Mouse (Mus musculus) left cerebral cortex, adult 9 months (tissue): ENCODE measurements around the gene Chchd3.

Experiments
- DNase-seq, 2 experiments: peaks; one replicate each; pipeline ENCODE4 v3.0.0; 2022; ENCODE audit warnings: low spot score in 2 of 2

Gene Chchd3

GRCm38 (mm10) chr6:32935576-32935975, 124.5 kb downstream of the Chchd3 start:
- no peak for DNase-seq

GRCm38 (mm10) chr6:32931106-32931770, 128.8 kb downstream of the Chchd3 start:
- no peak for DNase-seq

- DNase-seq: no peak
Measured at GRCm38 (mm10) chr6:32922391-32922790, 137.7 kb downstream of the Chchd3 start.

- peak; percentile 42 to 82 for DNase-seq
Measured at GRCm38 (mm10) chr6:32920091-32920490, 140.0 kb downstream of the Chchd3 start.

- DNase-seq: no peak
Measured at GRCm38 (mm10) chr6:32910692-32911091, 149.4 kb downstream of the Chchd3 start.

GRCm38 (mm10) chr6:32899061-32899460, 161.0 kb downstream of the Chchd3 start:
- no peak for DNase-seq

GRCm38 (mm10) chr6:32894100-32894499, 166.0 kb downstream of the Chchd3 start:
- DNase-seq: no peak

- no peak for DNase-seq
Measured at GRCm38 (mm10) chr6:32890726-32891125, 169.3 kb downstream of the Chchd3 start.

- DNase-seq: no peak
Measured at GRCm38 (mm10) chr6:32888894-32889529, 171.0 kb downstream of the Chchd3 start.

- peak in 1 of 2 experiments; percentile 34 for DNase-seq
Measured at GRCm38 (mm10) chr6:32878586-32878985, 181.5 kb downstream of the Chchd3 start.

- no peak for DNase-seq
Measured at GRCm38 (mm10) chr6:32874176-32874575, 185.9 kb downstream of the Chchd3 start.

- DNase-seq: no peak
Measured at GRCm38 (mm10) chr6:32872805-32873204, 187.3 kb downstream of the Chchd3 start.

- no peak for DNase-seq
Measured at GRCm38 (mm10) chr6:32850960-32851359, 209.1 kb downstream of the Chchd3 start.

- peak in 1 of 2 experiments; percentile 11 for DNase-seq
Measured at GRCm38 (mm10) chr6:32848974-32849373, 211.1 kb downstream of the Chchd3 start.

- DNase-seq: no peak
Measured at GRCm38 (mm10) chr6:32845463-32845862, 214.6 kb downstream of the Chchd3 start.

- no peak for DNase-seq
Measured at GRCm38 (mm10) chr6:32837939-32838301, 222.1 kb downstream of the Chchd3 start.

- peak in 1 of 2 experiments; percentile 41 for DNase-seq
Measured at GRCm38 (mm10) chr6:32837165-32837938, 222.7 kb downstream of the Chchd3 start.

- DNase-seq: no peak
Measured at GRCm38 (mm10) chr6:32823856-32824620, 236.0 kb downstream of the Chchd3 start.

- no peak for DNase-seq
Measured at GRCm38 (mm10) chr6:32818961-32819360, 241.1 kb downstream of the Chchd3 start.

GRCm38 (mm10) chr6:32808796-32809195, 251.3 kb downstream of the Chchd3 start:
- DNase-seq: no peak

- no peak for DNase-seq
Measured at GRCm38 (mm10) chr6:32807771-32808170, 252.3 kb downstream of the Chchd3 start.

GRCm38 (mm10) chr6:32803646-32804045, 256.4 kb downstream of the Chchd3 start:
- no peak for DNase-seq
